Mouse (Mus musculus): ENCODE results near the gene Cpvl.

Cpvl gene

DNA sequence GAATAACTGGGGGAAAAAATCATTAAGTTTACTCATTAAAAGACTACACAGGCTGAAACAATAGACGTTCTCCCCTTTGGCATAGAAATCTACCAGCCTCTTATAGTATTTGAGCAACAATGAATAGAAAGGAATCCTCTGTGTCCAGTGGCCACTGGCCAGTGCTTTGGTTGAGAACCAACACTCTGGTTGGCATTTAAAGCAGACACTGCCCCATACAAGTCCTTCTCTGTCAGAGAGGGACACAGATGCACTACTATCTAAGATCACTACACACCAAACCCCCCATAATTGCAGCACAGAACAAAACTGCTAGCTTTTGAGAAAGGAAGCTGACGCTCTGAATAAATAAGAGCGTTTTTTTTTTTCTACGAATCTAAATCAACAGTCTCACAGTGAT, 93.5 kb downstream of the Cpvl start:
- no peak for DNase-seq (ENCODE audit: low spot score)

DNA sequence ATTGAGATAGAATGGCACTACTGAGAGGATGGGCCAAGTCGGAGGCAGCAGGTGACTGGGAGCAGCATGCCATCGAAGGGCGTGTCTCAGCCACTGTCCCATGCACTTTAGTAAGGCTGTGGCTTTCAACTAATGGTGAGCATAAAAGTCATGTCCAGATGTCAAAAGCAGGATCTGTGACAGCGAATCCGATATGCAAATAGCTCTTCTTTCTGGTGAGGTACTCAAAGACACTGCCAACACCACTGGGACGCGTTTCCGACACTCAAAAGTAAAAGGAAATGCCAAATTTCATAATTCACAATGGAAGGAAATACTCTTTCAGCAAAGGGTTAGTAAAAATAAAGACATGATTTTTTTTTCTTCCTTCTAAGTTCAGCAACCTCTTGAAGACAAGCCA, 94.0 kb downstream of the Cpvl start:
- DNase-seq (ENCODE audit: low spot score): no peak

DNA sequence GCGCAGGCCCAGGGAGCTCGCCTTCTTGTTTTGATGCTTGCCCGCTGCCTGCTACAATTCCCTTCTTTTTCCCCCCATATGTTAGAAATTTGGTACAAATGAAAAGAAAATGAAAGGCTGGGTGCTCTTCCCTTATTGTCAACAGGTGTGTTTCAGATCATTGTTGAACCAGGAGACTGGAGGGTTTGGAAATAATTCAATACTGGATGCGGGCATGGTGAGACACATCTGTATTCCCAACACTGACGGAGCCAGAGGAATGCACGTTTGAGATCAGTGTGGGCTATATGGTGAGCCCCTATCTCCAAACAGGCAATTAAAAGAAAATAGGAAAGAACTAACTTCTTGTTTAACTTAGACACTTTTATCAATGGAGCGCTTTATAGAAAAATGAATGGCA, 95.1 kb downstream of the Cpvl start:
- no peak for DNase-seq (ENCODE audit: low spot score)

DNA sequence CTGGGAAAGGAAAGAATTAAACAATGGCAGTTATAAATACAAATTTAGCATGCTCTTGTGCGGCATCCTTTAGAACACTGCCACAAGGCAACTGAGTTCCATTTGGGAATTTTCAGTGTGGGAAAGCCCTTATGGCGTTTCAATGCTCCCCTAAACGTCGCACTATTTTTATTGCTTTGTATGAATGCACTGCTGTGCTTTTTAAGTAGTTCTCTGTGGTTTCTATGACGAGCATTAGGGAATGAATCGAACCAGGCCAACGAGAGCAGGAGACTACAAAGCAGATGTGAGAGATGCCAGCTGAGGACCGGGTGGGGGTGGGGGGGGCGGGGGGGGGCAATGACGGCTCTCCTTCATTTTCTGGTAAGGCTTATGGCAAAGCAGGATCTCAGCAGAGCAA, 96.8 kb downstream of the Cpvl start:
- DNase-seq (ENCODE audit: low spot score): no peak

DNA sequence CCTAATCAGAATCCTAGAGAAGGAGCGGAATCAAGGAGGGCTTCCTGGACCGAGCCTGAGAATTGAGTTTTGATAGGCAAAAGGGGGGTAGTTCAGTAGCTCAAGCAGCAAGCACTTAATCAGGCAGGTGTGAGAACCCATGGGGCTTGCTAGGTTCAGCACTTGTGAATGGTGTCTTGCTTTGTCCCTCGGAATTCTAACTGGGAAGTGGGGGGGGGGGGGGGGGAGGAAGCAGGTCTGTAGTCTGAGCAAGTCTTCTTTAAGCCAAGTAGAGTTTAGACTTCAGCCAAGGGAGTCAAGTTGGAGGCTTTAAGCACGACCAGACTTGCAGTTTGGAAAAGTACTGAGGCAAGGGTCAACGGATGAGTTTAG, 97.2 kb downstream of the Cpvl start:
- DNase-seq (ENCODE audit: low spot score): no peak

DNA sequence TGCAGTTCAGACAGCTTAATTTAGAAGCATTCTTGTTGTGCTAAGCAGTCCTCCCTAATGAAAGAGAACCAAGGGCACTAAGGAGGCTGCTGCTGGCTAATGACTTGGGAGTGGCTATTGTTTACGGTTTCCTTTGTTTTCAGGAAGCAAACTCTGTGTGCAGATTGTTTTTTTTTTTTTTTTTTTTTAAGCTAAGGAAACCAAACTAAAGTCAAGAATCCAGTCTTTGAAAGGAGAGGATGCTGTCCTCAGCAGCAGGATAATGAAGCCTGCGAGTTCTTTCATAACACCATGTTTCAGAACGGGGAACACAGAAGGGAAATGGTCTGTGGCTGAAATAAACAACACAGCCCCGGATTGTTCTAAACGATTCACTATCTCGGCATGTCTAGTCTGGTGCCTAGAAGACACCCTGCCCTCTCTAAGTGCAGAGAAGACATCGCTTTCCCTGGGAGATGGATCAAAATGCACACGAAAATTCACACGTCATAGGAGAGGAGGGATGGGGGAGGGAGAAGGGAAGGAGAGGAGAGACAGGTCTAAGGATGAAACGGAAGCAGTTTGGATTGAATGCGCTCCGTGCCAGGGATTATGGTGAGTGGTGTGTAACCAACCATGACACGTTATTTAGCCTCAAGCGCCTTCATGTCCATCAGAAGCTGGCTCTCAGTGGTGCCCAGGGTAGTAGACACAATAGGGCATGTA, 97.8 kb downstream of the Cpvl start:
- DNase-seq (ENCODE audit: low spot score): no peak

DNA sequence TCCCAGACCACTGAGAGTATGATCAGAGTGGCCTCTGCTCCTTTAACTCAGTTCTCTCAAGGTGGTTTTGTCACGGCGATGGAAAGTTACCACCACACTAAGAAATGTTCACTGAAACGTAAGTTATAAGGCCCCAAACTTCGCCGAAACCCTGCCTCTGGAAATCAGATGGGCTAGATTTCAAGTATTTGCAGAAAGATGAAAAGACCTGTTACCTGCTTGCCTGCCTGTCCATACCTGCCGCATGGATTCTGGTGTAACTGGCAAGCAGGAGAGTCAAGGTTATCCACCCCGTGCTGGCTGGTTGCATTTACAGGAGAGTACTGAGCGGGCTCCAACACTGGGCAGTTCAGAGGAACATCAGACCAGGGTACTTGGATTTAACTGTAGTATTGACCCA, 98.9 kb downstream of the Cpvl start:
- no peak for DNase-seq (ENCODE audit: low spot score)

DNA sequence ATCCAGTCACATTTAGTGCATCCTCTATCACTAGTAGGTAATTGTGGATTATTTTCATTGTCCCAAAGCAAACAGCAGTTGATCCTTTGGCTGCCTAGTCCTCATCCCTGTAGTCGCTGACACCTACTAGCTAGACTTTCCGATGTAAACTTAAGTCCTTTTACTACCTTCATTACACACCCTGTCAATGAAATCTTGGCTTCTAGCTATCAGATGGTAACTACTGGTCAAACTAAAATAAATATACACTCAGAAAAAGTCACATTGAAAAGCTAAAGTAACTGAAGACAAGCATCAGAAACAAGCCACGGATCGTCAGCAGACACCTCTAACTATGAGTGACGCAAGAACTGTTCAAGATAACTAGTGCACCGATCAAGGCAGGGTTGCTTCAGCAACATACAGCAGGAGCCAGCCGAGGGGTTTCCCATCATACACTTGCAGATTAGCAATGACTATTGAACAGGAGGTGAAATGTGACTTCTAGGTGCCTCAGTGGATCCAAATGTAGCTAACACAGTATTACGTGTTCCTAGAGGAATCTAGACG, 103.5 kb downstream of the Cpvl start:
- DNase-seq (ENCODE audit: low spot score): no peak

DNA sequence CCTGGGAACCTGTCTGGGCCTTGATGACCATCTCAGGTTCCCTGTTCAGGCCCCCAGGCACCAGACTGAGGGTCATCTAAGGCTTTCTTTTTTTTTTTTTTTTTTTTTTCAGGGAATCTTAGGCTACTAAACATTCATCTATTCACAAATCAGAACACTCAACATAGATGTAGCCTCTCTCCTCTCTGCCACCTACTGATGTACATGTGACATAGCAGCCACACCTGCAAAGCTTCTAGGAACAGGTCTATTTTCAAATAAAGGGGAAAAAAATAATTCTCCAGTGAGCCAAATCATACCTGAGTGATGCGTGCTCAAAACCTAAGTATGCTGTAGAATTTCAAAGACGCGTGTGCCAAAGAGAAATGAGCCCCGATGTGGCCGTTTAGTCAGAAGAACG, 106.6 kb downstream of the Cpvl start:
- DNase-seq (ENCODE audit: low spot score): no peak

DNA sequence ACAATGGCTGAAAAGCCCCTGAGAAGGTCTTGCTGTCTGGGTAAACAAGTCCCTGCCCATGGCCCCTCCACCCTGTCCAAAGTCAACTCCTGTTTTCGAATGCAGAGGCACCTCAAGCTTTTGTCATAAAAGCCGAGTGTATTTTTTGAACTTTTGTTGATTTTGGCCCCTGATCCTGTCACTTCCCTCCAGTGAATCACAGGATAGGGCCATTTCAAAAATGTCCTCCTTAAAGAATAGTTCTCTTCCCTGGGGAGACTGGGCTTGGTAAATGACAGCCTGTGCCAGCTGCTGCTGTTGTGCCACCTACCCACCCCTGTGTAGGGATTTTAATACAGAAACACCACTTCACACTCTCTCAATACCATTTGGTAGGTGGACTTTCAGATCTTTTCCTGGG, 115.5 kb downstream of the Cpvl start:
- DNase-seq (ENCODE audit: low spot score): no peak

DNA sequence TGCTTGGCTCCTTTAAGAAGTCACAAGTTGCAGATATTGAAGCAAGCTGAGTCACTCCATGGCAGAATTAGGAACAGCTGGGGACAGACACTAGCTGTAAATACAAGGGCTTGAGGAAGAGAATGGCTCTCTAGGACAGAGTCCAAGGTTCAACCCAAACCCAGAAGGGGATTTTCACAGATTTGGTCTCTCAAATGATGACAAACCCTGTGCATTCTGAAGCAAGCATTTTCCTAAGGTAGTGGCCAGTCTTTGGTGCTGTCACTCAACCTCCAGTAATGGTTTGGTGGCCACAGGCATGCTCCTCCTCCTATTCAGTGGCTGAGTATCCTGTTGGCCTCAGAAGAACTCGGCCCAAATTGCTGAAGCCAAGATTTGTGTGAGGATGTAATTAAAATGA, 119.4 kb downstream of the Cpvl start:
- no peak for DNase-seq (ENCODE audit: low spot score)

DNA sequence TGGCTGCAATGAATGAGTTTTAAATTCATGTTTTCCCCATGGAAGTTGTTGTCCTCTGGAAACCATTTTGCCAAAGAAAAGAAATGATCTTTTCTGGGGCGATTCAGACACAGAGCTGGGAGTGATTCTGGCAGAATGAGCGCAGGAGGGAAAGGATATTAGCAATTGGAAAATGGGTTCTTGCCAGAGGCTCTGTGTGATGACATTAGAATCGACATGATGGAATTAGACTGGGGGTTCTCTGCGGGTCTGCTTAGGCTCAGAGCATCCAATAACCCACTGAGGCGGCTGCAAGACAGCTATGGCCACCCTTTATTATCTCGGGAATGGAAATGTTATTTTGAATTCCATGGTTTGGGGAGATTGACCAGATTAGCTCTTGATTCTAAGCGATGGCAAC, 120.6 kb downstream of the Cpvl start:
- DNase-seq (ENCODE audit: low spot score): no peak

DNA sequence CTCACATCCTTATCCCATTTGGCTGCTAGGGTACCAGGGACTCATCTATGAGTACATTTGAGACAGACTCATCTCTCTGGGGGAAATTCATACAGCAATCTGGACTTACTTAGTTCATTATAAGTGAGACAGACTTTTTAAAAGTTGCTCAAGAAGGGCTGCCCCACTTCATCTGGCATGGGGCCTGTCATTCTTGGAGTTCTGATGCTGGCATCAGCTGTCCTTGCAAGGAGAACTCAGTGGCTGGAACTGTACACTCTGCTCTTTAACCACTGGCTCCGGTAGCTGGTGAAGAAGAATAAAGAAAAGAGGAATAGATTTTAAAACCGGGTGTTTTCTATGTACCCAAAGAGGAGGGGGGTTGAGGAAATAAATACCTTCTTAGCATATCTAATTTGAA, 121.7 kb downstream of the Cpvl start:
- no peak for DNase-seq (ENCODE audit: low spot score)

DNA sequence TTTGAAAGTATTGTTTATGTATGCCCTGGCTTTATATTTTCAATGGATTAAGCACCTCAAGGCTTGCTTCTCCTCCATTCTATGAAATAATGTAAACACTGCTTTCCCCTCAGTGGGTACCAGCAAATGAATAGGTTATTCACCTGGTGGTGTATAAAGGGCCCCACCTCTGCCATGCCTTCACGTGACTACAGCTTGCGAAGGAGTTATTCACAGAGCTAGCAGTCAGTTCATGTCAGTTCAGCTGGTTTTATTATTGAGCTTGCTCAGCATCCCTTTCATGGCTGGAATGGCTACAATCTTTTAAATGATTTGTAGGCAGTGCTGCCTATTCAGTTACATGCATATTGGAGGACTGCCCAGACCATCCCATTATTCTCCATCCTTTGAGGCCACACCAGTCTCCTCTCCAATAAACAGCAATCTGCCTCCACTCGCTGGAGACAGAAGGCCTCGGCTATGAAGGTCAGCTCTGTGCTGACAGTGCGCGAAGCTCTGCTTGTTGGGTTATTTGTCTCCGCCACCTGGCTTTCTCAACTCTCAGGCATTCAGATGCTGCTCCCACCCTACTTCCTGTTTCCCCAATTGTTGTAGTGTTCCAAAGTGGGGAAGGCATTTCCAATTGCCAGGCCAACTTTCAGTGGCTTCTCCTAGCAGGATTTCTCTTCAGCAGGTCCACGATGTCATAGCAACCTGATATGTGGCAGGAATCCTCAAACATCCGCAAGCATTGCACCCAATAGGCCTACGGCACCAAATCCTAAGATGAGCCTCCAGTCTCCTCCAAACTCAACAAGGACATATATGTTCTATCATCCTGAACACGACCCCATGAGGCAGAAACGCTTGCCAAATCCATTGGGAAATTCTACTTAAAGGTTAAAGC, 123.3 kb downstream of the Cpvl start:
- no peak for DNase-seq (ENCODE audit: low spot score)

DNA sequence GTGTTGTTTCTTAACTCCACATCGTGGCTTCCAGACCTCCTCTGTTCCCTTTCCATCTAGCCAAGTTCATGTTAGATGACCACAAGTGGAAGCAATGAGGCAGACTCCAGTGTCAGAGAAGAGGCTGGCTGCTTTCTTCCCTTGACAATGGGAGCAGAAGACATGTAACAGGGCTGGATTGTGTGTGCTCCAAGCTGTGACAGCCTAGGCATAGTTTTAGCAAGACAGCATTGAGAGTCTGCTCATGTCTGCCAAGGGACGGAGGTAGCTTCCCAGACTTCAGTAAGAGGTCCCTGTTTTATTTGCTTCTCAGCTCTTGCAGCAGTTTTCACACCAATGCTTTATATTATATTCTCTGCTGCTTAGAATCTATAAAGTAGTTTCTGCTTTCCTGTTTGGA, 124.2 kb downstream of the Cpvl start:
- no peak for DNase-seq (ENCODE audit: low spot score)

DNA sequence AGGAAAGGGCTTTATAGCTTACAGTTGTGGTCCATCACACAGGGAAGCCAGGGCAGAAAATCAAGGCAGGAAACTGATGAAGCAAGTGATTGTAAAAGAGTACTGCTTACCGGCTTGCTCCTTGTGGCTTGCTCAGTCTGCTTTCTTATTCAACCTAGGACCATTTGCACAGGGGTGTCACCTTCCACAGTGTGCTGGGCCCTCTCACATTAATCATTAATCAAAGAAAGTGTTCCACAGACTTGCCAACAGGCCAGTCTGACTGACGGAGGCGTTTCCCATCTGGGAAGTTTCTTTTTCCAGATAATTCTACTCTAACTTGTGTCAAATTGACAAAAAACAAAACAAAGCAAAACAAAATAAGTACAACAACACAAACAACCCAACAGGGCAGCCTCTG, 124.9 kb downstream of the Cpvl start:
- DNase-seq (ENCODE audit: low spot score): no peak

DNA sequence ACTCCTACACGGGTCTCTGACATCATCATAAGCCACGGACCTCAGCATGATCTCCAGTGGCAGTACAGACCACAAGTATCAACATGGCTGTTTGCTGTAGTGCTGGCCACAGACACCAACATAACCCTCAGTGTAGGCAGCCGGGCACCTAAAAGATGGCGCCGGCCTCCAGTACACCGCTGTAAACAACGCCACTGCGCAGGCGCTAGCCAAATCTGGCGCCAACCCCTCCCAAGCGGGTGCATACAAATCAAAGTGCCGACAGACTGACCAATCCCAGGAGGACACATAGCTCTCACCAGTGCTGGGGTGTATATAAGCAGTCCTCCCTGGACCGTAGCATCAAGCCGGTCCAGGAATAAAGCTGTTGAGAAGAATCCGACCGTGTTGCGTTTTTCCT, 133.8 kb downstream of the Cpvl start:
- no peak for DNase-seq (ENCODE audit: low spot score)

DNA sequence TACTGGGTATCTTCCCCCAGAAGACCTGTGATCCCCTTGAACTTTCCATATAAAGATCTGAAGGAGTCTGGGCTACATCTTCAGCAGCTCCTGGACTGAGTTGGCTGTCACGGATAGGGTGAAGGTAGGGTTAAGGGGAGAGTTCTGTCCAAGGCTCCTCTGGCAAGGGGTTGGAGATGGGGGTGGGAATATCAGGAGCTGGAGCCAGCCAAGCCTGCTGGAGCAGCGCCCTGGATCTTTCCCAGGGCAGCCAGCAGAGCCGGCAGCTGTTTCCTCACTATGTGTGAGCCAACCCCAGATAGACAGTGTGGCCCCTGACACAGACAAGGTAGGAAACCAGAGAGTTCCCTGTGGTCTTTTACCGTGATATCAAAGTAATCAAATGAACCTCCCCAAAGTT, 153.3 kb downstream of the Cpvl start:
- no peak for DNase-seq (ENCODE audit: low spot score)
